Mouse (Mus musculus): ENCODE results near the gene Fbxl7. TPM values are rescaled to one million over a fixed set of nuclear protein-coding genes. Genes with fewer than 3 reads are reported as not detected.

The Fbxl7 gene
- total RNA-seq (2017), result not detected in 2 replicates

DNA sequence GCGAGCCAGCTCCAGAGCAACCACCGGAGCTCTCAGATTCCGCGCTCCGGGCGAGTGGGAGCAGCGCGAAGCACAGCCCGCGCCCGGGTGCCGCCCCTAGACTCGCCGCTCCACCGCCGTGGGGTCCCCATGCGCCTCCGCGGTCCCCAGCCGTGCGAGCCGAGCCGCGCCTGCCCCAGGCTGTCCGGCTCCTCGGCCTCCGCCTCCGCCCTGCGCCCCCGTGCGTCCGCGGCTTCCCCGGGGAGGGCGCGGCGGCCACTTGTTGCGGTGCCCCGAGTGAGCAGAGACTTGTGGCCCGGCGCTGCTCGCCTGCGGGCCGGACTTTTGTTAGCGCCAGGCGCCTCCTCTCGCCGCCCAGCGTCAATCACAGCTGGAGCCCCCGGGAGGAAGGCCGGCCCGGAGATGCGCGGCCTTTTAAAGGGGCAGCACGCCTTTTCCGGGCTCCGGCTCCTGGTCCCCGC is at the start of gene Fbxl7:
TSS of gene Fbxl7 (minus strand) at position 330 of the 461 bp plus-strand sequence.
- peak; percentile 62; the same call in 1 of the 2 replicates for ATAC-seq (replicated peaks; ENCODE audit: low read depth, poor library complexity, severe bottlenecking)

DNA sequence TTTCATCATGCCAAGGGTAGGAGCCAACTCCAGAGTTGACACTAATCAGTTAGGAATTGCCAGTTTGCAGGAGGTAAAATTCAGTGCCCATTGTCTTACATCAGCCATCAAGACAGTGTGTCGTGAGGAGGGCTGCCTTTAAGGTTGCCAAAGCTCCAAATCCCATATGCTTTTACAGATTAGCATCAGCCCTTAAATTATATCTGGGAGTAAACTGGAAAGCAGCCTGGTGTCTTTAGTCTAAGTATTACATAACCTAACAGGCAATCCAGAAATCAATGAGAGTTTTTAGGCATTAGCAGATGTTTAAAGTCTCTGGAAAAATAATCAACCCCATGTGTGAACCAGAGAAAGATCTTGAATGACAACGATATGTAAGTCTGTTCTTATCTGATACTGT is 26.6 kb upstream of the Fbxl7 start:
- ATAC-seq (replicated peaks; ENCODE audit: low read depth, poor library complexity, severe bottlenecking), result no peak

DNA sequence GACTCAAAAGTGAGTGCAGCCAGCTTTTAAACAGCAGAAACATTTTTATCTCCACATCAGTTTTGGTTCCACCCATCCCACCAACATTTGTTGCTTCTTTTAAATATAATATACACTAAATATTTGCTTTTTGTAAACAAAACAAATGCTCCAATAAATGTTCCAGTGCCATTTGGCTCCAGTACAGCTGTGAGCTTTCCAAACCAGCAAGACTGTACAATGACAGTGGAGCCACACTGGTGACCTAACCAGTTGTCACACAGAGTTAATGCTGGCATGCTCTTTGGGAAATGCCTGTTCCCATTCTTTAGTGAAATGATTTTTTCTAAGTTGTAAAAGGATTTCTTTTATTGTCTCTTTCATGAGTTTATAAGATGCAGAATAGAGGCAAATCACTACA is 18.0 kb upstream of the Fbxl7 start:
- no peak for ATAC-seq (replicated peaks; ENCODE audit: low read depth, poor library complexity, severe bottlenecking)

DNA sequence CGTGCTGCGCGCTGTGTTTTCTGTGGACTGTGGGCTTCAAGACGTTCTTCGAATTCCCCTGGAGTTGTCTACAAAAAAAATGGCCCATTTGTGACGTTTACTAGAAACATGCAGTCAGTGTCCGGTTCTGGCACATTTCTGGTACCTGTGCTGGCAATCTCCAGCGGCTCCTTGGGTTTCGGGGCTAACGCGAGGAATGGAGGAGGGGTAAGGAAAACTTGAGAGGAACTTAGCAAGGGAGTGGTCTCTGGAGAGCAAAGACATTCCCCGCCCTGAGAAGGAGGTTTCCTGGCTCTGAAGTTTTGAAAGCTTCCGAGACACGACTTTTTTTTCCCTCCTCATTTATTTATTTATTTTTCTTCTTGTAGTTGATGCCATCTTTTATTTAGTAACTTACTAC is 381 bp upstream of the Fbxl7 start:
- no peak for ATAC-seq (replicated peaks; ENCODE audit: low read depth, poor library complexity, severe bottlenecking)

DNA sequence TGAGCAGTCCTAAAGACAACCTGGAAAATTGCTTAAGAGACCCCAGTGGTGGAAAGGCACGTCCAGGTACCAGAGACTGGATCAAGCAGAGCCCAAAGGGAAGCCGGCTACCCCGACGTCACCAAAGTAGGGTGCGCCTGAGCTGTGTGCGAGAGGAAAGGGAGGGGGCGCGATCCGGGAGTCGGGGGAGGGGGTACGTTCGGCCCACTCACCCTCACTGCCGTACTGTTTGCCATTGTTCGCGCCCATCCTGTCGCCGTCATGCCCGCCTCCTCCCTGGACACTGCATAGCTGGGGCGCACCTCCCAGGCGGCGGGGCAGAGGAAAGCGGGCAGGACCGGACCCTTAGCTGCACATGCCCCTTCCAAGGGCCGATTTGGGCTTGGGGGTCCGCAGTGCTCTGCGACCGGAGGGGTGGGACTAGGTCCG is 565 bp downstream of the Fbxl7 start:
- no peak for ATAC-seq (replicated peaks; ENCODE audit: low read depth, poor library complexity, severe bottlenecking)

DNA sequence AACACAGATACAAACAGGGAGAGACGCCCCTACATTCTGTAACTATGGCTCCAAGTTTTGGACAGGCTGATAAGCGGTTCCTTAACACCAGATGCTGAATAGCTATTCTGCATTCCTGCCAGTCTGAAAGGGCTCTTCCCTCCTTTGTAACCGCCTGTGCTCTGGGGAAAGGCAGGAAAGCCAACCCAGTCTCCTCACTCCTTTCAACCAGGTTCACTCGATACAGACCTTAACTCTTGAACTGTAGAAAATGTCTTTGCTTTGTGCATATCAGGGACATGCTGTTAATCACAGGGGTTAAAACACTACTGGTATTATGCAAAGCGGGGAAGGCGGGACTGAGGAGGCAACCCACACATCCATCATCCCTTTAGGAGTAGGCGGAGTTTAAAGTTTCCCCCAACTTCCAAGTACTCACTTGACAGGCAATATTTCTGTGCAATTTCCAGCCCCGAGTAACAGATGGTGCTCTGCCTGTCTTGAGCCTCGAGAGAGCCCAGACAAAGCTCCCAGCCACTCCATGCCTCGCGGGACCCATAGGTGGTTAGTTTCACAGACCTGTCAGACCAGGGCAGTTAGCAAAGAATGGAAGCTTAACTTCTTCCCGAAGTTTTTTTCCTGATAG is 1.2 kb downstream of the Fbxl7 start:
- ATAC-seq (replicated peaks; ENCODE audit: low read depth, poor library complexity, severe bottlenecking), result no peak

DNA sequence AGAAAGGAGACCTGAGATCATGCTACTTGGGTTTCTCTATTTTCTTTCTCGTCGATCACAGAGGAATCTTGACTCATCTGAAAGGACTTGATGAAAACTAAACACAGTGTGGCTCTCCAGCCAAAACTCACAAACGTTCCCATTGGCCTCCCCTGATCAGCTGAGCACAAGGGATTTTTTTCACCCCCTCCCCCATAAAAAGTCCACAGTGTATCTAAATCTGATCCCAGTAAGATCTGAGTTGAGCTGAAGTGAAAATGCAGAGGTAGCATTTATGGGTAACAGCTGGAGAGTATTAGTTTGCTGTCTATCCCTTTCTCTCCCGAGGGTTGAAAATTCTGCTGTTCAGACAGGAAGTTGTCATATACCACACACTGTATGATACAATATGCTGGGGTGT is 2.2 kb downstream of the Fbxl7 start:
- ATAC-seq (replicated peaks; ENCODE audit: low read depth, poor library complexity, severe bottlenecking), result no peak

DNA sequence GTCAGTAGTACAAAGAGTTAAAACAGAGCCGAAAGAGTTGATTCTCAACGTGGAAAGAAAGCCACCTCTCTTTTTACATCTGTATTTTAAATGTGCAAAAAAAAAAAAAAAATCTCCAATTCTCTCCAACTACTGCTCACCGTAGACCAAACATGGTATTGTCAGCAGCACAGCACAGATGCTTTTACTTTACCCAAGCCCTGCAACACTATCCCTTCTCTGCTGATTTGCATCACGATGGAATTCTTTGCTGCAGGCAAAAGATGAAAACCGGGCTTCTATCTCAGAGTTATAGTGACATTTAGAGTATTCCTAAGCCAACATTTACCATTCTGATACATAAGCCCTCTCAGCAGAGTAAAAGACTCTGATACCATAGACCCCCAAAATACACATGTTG is 5.4 kb downstream of the Fbxl7 start:
- ATAC-seq (replicated peaks; ENCODE audit: low read depth, poor library complexity, severe bottlenecking), result no peak

DNA sequence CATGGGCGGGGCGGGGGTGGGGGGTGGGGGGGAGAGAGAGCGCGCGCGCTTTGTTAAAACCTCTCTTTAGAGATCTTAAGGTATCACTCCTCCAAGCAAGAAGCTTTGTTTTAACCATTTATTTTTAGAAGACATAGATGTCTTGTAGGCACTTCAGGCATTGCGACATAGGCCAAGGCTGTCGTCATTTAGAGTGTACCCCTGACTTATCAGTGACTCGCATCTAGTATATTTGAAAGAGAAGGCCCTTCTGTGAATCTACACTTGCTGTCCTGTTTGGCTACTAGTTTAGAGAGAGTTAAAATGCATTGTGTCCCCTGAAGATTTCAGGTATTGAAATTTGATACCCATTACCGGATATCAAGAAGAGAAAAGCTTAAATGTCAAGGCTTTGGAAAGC is 7.2 kb downstream of the Fbxl7 start:
- no peak for ATAC-seq (replicated peaks; ENCODE audit: low read depth, poor library complexity, severe bottlenecking)

DNA sequence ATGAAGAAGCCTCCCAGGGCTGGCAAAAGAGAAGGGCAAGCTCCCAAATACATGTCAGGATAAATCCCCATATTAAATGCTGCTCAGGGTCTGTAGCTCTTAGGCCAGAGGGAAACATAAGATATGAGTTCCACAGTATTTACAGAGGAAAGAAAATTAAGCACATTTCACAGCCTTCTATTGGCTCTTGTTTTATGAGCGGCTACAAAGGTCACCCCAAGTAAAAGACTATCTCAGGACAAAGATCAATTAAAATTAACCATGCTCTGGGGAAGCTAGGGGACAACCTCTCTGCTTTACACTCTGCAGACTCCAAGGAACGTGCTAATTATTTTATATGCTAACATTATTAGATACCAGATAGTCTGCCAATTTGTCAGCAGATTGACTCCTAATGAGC is 9.4 kb downstream of the Fbxl7 start:
- no peak for ATAC-seq (replicated peaks; ENCODE audit: low read depth, poor library complexity, severe bottlenecking)

DNA sequence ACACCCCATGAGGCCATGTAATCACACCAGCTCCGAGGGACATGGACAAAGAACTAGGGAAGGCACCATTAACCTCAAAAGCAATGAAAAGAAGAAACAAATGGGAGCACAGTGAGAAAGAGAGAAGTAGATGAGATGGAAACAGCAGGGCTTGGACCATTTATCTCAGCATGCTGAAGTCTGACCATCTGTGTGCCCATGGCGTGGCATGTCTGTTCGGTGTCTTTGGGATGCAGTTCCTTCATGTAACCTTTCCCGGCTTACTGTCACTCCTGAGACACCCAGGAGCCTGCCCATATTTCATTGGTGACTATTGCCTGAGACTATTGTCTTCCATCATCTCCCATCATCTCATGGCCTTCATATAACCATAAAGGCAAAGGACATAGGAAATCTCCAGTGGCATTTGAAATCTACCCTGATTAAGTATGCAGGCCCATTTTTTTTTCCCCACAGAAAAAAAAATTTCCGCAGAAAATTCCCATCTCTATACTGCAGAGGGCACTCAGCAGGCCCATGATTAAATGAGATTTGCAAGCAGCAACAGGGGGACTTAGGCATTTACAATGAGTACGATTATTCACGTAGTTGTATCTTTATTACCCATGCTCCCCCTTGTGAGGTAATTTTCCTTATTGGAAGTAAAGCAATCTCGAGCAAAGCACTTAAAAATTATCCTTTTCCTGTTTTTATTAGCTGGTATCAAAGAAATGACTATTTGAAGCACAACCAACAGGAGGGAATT is 15.0 kb downstream of the Fbxl7 start:
- no peak for ATAC-seq (replicated peaks; ENCODE audit: low read depth, poor library complexity, severe bottlenecking)

DNA sequence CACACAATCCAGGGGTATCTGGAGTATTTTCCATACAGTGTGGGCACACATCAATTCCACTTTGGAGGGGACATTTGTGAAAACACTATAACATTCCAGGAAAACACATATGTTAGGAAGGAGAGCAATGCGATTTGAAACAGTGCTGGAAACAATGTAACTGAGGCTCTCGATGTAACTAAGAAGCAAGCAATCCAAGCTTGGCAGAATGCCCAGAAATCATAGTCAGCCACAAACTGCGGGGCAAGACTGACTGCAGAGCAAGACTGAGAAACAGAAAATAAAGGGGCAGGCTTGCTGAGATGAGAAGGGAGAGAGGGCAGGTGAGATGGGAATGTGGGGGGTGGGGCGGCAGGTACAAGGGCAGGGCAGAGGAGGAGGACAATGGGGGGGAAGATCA is 19.7 kb downstream of the Fbxl7 start:
- no peak for ATAC-seq (replicated peaks; ENCODE audit: low read depth, poor library complexity, severe bottlenecking)

DNA sequence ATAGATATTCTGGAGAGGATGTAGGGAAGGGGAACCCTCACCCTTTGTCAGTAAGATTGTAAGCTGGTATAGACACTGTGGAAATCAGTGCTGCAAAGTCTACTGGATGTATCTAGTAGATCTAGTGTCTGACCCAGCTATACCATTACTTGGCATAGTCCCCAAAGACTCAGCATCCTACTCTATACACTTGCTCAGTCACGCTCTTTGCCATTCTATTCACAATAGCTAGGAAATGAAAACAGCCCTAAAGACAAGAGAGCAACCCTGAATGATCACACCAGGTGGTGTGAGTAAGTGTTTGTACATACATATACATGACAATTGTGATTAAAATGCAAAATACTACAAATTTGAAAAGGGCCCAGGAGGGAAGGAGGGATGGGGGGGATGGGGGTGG is 23.1 kb downstream of the Fbxl7 start:
- ATAC-seq (replicated peaks; ENCODE audit: low read depth, poor library complexity, severe bottlenecking), result no peak

DNA sequence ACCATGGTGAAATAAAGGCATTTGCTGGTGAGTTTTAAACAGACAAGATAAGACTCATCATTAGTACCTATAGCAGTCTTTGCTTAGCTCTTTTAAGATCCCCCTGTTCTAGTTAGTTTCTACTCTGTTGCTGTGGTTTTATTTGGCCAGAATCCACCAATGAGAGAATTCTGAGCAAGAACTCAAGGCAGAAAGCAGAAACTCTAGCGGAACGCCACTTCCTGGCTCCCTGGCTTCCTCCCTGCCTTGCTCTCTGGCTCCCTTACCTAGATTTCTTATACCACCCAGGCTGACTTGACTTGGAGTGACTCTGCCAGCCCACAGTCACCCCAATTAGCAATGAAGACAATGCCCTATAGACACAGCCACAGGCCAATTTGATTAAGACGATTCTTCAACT is 26.2 kb downstream of the Fbxl7 start:
- peak; percentile 66 for ATAC-seq (replicated peaks; ENCODE audit: low read depth, poor library complexity, severe bottlenecking)

DNA sequence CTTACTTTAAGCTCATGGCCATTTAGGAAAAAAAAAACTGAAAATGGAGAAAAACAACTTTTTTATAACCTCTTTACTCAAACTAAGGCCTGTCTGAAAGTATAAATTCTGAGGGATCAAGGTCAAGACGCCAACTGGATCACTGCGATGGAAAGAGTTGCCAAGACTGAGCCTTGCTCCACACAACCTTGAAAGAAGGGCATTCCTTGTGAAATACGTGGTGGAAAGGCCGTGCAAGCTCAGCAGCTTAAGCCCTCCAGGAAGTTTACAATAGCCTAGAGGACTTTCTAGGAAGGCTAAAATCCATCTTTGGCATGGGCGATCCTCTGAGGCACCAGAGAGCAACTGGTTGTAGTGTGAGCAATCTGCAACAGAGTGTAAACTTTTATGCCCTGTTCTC is 27.9 kb downstream of the Fbxl7 start:
- no peak for ATAC-seq (replicated peaks; ENCODE audit: low read depth, poor library complexity, severe bottlenecking)

DNA sequence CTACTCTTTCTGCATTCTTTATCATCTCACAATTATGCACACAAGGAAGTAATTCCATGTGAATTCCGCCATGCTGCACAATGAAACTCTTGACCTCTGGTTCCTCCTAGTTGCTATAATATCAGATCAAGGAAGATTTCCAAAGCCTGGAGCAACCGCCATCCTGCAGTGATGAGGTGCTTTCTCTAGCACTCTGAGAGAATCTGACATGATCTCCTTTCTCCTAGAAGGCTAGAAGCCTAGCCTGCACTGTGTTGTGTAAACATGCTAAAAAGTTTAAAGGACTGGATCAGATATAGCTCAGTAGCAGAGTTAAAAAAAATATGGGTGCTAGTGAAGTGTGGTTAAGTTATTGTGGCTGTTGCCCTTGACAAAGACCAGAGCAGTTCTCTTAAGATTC is 33.2 kb downstream of the Fbxl7 start:
- no peak for ATAC-seq (replicated peaks; ENCODE audit: low read depth, poor library complexity, severe bottlenecking)

DNA sequence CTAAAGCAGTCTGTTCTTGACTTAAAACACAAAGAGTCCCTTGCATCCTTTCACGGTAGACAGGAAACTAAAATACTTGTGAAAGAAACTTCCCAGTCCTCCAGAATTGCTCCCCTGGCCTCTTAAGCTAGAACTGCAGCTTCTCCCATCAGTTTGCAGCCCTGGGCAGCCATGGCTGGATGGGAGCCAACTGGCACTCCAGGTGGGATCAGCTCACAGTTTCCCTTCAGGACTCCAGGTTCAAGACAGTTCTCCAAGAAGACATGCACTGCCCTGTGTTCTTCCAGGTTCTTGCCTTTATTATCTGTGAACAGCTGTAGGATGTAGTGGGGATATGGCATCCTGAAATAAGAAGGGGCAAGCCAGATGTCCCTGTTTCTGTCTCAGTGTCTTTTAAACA is 45.8 kb downstream of the Fbxl7 start:
- no peak for ATAC-seq (replicated peaks; ENCODE audit: low read depth, poor library complexity, severe bottlenecking)

DNA sequence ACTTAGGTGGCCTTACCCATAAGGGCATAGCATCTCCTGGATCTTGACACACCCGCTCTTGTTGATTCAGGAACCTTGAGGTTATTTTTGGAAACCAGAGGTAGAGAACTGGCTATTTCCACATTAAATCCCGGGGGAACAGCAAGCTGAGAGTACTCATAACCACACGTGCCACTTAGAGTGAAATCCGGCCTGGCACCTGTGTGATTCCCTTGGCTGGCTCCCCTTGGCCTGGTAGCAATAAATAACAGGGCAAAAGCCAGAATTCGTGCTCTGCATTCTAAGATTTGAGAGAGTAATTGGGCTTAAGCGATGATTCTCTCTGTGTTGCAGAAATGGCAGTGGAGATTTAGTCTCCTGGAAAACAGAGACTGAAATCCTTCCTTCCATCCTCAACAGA is 53.2 kb downstream of the Fbxl7 start:
- no peak for ATAC-seq (replicated peaks; ENCODE audit: low read depth, poor library complexity, severe bottlenecking)

DNA sequence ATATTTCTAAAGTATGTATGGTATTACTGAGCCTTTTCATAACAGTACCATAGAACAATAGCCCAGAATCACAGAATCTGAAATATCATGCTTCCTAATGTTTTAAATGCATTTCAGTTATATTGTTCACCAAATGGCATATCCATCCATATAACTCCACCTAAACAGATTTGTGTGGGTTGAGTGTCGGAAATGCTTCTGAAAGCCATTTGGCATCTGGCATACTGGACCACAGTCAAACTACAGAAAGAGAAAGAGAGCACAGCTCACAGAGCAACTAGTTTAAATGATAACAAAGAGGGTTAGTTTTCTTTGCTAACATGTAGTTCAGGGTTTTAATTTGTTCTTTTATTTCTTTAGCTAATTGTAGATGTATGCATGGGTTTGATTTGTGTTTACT is 57.0 kb downstream of the Fbxl7 start:
- ATAC-seq (replicated peaks; ENCODE audit: low read depth, poor library complexity, severe bottlenecking), result no peak

DNA sequence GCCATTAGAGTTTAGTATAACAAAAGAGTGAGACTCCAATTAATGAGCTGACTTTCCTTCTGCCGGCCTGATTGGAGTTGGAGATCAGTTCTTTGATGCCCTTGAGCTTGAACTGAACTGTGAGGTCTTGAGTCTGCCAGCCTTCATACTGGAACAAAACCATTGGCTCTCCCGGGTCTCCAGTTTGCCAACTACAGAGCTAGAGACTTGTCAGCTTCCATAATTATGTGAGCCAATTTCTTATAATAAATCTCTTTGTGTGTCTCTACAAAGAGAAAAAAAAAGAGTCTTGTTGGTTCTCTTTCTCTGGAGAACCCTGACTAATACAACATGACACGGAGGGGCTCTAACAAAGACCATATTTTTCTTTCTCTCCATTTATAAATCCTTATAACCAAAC is 58.2 kb downstream of the Fbxl7 start:
- ATAC-seq (replicated peaks; ENCODE audit: low read depth, poor library complexity, severe bottlenecking), result no peak

DNA sequence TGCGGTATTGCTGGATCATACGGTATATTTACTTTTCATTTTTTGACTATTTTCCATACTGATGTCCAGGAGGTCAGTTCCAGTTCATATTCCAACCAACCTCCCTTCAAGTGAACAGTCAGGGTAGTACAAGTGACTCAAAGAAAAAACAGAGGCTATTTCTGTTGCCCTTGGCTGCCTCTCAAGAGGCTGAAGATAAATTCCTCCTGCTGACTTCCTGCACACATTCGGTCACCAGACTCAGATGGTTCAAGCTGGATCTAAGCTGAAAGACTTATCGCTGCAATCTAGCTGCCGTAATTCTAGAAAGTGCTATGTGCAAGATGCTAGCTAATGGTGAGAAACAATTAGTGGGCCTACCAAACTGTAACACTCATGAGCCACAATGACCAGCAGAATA is 61.0 kb downstream of the Fbxl7 start:
- no peak for ATAC-seq (replicated peaks; ENCODE audit: low read depth, poor library complexity, severe bottlenecking)

DNA sequence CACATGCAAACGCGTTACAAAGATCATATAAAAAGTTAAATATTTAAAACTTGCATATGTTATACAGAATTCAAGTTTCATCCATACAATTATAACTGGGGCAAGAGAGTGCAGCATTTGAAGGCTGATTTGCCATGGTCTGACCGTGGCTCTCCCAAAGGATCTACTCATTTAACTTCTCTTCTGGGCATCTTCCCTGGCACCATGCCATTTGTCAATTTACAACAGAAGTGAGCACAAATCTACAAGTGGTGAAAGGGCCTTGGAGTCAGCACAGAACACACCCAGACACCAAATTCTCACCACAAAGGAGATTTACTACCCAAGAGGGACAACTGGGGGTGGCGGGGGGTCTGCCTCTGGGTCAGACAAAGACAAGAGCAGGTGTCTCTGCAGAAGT is 64.2 kb downstream of the Fbxl7 start:
- no peak for ATAC-seq (replicated peaks; ENCODE audit: low read depth, poor library complexity, severe bottlenecking)

All from common myeloid progenitor, adult 5-6 weeks (primary cell).